Mouse (Mus musculus): ENCODE results near the gene Dcdc2c. TPM values are rescaled to one million over a fixed set of nuclear protein-coding genes. Genes with fewer than 3 reads are reported as not detected.
A peak's percentile ranks its signal among the peaks of the same experiment; 100 is the strongest.

Dcdc2c gene
- polyA plus RNA-seq, 1 experiment from 2014 or later: 0.20 TPM

- WGBS: 81% methylated on average over 6 of the region's 6 CpGs
- Histone ChIP-seq H3K4me2 (replicated peaks) (no peak overlapping the region), H3K27me3 (no peaks in the 10 kb centered on the region), H3K4me3 (no peak overlapping the region), H3K36me3 (no peaks in the 10 kb centered on the region), H3K4me1 (no peaks in the 10 kb centered on the region), H3K9ac (replicated peaks) (no peak overlapping the region), H3K9me3 (no peaks in the 10 kb centered on the region), H3K27ac (replicated peaks) (no peak overlapping the region)
- no peak for ATAC-seq (ENCODE audit: low FRiP score, low read depth)
Measured at GRCm38 (mm10) chr12:28575366-28576070, 23.3 kb upstream of the Dcdc2c start.

- H3K9me3 ChIP-seq: no peaks in the 10 kb centered on the region
Measured at GRCm38 (mm10) chr12:28572241-28572640, 20.0 kb upstream of the Dcdc2c start.

GRCm38 (mm10) chr12:28551775-28552174 lies 424 bp downstream of the Dcdc2c start:
- WGBS: 73% methylated on average over 18 of the region's 18 CpGs
- no peak overlapping the region for H3K9ac ChIP-seq (replicated peaks)
- no peak overlapping the region for H3K27ac ChIP-seq (replicated peaks)
- H3K4me1 ChIP-seq: no peaks in the 10 kb centered on the region
- no peaks in the 10 kb centered on the region for H3K9me3 ChIP-seq
- no peaks in the 10 kb centered on the region for H3K36me3 ChIP-seq
- 0 out of 2 replicates have a peak, but pooled peaks cover 9% of the 10 kb centered on the region for H3K27me3 ChIP-seq
- no peak overlapping the region for H3K4me3 ChIP-seq
- peak overlapping the region; percentile 9; the same call in 1 of the 2 replicates for H3K4me2 ChIP-seq (replicated peaks)
- no peak for ATAC-seq (ENCODE audit: low FRiP score, low read depth)

More at GRCm38 (mm10) chr12:28572241-28572640, 20.0 kb upstream of the Dcdc2c start:
- no peaks in the 10 kb centered on the region for H3K27me3 ChIP-seq
- WGBS: 92% methylated on average over 2 of the region's 2 CpGs
- no peak overlapping the region for H3K4me2 ChIP-seq (replicated peaks)
- H3K36me3 ChIP-seq: no peaks in the 10 kb centered on the region
- H3K9ac ChIP-seq (replicated peaks): no peak overlapping the region
- no peaks in the 10 kb centered on the region for H3K4me1 ChIP-seq
- H3K27ac ChIP-seq (replicated peaks): no peak overlapping the region
- H3K4me3 ChIP-seq: no peak overlapping the region
- ATAC-seq (ENCODE audit: low FRiP score, low read depth): no peak

GRCm38 (mm10) chr12:28548887-28549286 lies 3.3 kb downstream of the Dcdc2c start:
- Histone ChIP-seq H3K4me3 (no peak overlapping the region), H3K27me3 (0 out of 2 replicates have a peak, but pooled peaks cover 9% of the 10 kb centered on the region), H3K27ac (replicated peaks) (no peak overlapping the region), H3K9me3 (no peaks in the 10 kb centered on the region), H3K9ac (replicated peaks) (no peak overlapping the region), H3K4me2 (replicated peaks) (no peak overlapping the region), H3K36me3 (no peaks in the 10 kb centered on the region), H3K4me1 (no peaks in the 10 kb centered on the region)
- 73% methylated on average over 4 of the region's 4 CpGs for WGBS
- no peak for ATAC-seq (ENCODE audit: low FRiP score, low read depth)

GRCm38 (mm10) chr12:28514264-28514775 lies 37.9 kb downstream of the Dcdc2c start:
- ATAC-seq (ENCODE audit: low FRiP score, low read depth): no peak
- H3K4me2 ChIP-seq (replicated peaks): no peak overlapping the region
- H3K27me3 ChIP-seq: no peaks in the 10 kb centered on the region
- H3K4me3 ChIP-seq: no peak overlapping the region
- H3K4me1 ChIP-seq: no peaks in the 10 kb centered on the region
- no peaks in the 10 kb centered on the region for H3K36me3 ChIP-seq
- H3K9ac ChIP-seq (replicated peaks): no peak overlapping the region
- no peak overlapping the region for H3K27ac ChIP-seq (replicated peaks)
- 68% methylated on average over 1 of the region's 1 CpGs for WGBS
- no peaks in the 10 kb centered on the region for H3K9me3 ChIP-seq

DNA sequence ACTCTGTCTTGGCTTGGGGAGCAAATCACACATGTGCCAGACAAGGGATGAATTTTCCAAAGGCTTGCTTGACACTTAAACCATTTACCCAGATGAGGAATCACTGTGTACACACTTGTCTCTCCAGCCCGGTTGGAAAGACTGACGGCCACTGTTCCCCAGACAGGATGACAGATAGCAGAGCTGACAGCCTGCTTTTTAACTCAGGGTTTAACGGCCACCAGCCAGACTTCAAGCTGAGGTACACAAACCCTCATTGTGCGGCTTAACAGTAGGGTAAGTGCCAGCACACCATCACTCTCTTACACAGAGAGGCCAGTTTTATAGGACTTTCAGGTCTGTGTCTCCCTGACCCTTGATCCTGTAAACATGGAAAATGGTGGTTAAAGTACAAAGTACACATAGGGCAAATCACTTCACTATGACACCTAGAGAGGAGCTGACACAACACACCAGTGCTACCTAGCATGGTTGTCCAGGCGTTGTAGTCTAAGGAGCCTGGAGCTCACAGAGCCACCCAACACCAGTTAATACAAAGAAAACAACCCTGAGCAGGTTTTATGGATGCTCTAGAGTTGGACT lies 42.4 kb downstream of the Dcdc2c start:
- no peaks in the 10 kb centered on the region for H3K27me3 ChIP-seq
- H3K27ac ChIP-seq (replicated peaks): no peak overlapping the region
- 61% methylated on average over 5 of the region's 5 CpGs for WGBS
- no peak overlapping the region for H3K4me3 ChIP-seq
- H3K9me3 ChIP-seq: no peaks in the 10 kb centered on the region
- H3K4me2 ChIP-seq (replicated peaks): no peak overlapping the region
- H3K9ac ChIP-seq (replicated peaks): no peak overlapping the region
- H3K4me1 ChIP-seq: no peaks in the 10 kb centered on the region
- ATAC-seq (ENCODE audit: low FRiP score, low read depth): no peak
- no peaks in the 10 kb centered on the region for H3K36me3 ChIP-seq

DNA sequence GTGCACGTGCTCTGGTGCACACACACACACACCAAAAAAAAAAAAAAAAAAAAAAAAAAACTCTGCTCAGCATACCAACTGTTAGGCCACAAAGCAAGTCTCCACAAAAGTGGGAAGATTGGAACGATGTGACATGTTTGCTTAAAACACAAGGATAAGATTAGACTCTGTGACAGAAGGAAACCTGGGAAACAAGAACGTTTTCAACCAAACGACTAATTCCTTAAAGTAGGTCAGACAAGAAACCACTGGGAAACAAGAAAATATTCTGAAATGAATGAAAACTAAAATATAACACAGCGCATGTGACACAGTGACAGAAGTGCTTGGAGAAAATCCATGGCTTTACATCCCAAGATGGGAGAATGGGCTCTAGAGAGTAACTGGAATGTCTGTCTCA lies 57.9 kb downstream of the Dcdc2c start:
- no peaks in the 10 kb centered on the region for H3K4me1 ChIP-seq
- no peak overlapping the region for H3K4me2 ChIP-seq (replicated peaks)
- no peak for ATAC-seq (ENCODE audit: low FRiP score, low read depth)
- no peak overlapping the region for H3K9ac ChIP-seq (replicated peaks)
- H3K4me3 ChIP-seq: no peak overlapping the region
- no peaks in the 10 kb centered on the region for H3K27me3 ChIP-seq
- no peaks in the 10 kb centered on the region for H3K36me3 ChIP-seq
- 87% methylated on average over 5 of the region's 5 CpGs for WGBS
- no peaks in the 10 kb centered on the region for H3K9me3 ChIP-seq
- no peak overlapping the region for H3K27ac ChIP-seq (replicated peaks)

GRCm38 (mm10) chr12:28482483-28483160 lies 69.6 kb downstream of the Dcdc2c start:
- H3K27me3 ChIP-seq: no peaks in the 10 kb centered on the region
- no peaks in the 10 kb centered on the region for H3K9me3 ChIP-seq
- H3K4me3 ChIP-seq: no peak overlapping the region
- 78% methylated on average over 10 of the region's 10 CpGs for WGBS
- no peak overlapping the region for H3K4me2 ChIP-seq (replicated peaks)
- ATAC-seq (ENCODE audit: low FRiP score, low read depth): no peak
- H3K27ac ChIP-seq (replicated peaks): no peak overlapping the region
- no peaks in the 10 kb centered on the region for H3K36me3 ChIP-seq
- no peaks in the 10 kb centered on the region for H3K4me1 ChIP-seq
- no peak overlapping the region for H3K9ac ChIP-seq (replicated peaks)

- H3K27ac ChIP-seq (replicated peaks): peak overlapping the region; percentile 58
- no peak overlapping the region for H3K4me3 ChIP-seq
- peak; percentile 83 for ATAC-seq (ENCODE audit: low FRiP score, low read depth)
- 24% methylated on average over 2 of the region's 2 CpGs for WGBS
- no peaks in the 10 kb centered on the region for H3K36me3 ChIP-seq
- H3K9me3 ChIP-seq: peaks cover 5% of the 10 kb centered on the region; the same call in 1 of the 2 replicates
- peaks cover 11% of the 10 kb centered on the region; the same call in 1 of the 2 replicates for H3K27me3 ChIP-seq
- H3K4me1 ChIP-seq: peaks cover 15% of the 10 kb centered on the region
- H3K4me2 ChIP-seq (replicated peaks): 0 out of 2 replicates have a peak overlapping the region, but pooled peaks have one; percentile 1
- H3K9ac ChIP-seq (replicated peaks): no peak overlapping the region
Measured at GRCm38 (mm10) chr12:28460951-28461431, 91.2 kb downstream of the Dcdc2c start.

DNA sequence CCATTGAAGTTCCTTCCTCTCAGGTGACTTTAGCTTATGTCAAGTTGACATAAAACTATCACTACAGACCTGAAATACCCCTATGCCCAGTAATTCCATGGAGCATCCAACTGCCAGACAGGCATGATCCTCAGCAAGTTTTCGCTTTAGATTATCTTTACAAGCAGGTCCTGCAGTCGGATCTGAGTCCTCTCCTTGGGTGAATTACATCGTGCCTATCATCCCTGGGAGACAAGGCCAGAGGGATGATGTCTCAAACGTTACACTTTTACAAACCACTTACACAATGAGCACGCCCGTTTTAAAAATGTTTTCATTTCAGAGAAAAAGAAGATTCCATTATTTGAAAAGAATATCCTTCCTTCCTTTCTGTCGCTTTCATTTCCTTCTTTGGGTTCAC lies 91.7 kb downstream of the Dcdc2c start:
- ATAC-seq (ENCODE audit: low FRiP score, low read depth): peak; percentile 56; the same call in 1 of the 2 replicates
- peaks cover 7% of the 10 kb centered on the region; the same call in 1 of the 2 replicates for H3K9me3 ChIP-seq
- 0 out of 2 replicates have a peak overlapping the region, but pooled peaks have one; percentile 0 for H3K27ac ChIP-seq (replicated peaks)
- H3K9ac ChIP-seq (replicated peaks): no peak overlapping the region
- peaks cover 15% of the 10 kb centered on the region for H3K4me1 ChIP-seq
- 14% methylated on average over 7 of the region's 7 CpGs for WGBS
- H3K4me3 ChIP-seq: no peak overlapping the region
- H3K4me2 ChIP-seq (replicated peaks): 0 out of 2 replicates have a peak overlapping the region, but pooled peaks have one; percentile 1
- peaks cover 11% of the 10 kb centered on the region; the same call in 1 of the 2 replicates for H3K27me3 ChIP-seq
- H3K36me3 ChIP-seq: no peaks in the 10 kb centered on the region

DNA sequence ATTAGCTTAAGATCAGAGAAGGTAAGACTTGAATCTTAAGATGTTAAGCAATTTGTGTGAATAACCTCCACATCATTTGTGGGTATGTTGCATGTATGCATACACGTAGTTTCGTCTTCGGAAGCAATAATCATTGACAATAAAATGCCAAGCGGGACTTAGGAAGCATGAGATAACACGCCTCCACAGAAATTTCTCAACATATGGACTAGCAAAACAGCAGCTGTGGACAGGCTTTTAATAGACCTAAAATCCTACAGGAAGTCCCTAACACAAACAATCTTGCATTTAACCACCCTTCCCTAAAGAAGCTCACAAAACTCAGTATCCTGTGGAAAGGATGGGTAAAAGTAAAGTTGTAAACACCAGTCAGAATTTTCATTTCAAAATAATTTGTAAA lies 93.4 kb downstream of the Dcdc2c start:
- Histone ChIP-seq H3K4me2 (replicated peaks) (no peak overlapping the region), H3K36me3 (no peaks in the 10 kb centered on the region), H3K4me3 (no peak overlapping the region), H3K9me3 (peaks cover 7% of the 10 kb centered on the region; the same call in 1 of the 2 replicates), H3K27me3 (peaks cover 11% of the 10 kb centered on the region; the same call in 1 of the 2 replicates), H3K4me1 (peaks cover 15% of the 10 kb centered on the region), H3K27ac (replicated peaks) (no peak overlapping the region), H3K9ac (replicated peaks) (no peak overlapping the region)
- WGBS: 97% methylated on average over 5 of the region's 5 CpGs
- ATAC-seq (ENCODE audit: low FRiP score, low read depth): no peak
